Mouse (Mus musculus) heart, adult 2 months (tissue): ENCODE measurements around the gene Ranbp1. TPM values are rescaled to one million over a fixed set of nuclear protein-coding genes. Genes with fewer than 3 reads are reported as not detected.
A peak's percentile ranks its signal among the peaks of the same experiment; 100 is the strongest.

Source experiments
- DNase-seq, 2 experiments: peaks; one replicate each; pipeline ENCODE4 v3.0.0; 2021
- H3K27ac ChIP-seq: fragments of 200-600 bp; 2 replicates; pipeline ENCODE4 v1.8.1; 2022
- H3K27me3 ChIP-seq: fragments of 200-500 bp; 2 replicates; pipeline ENCODE4 v1.6.1; 2012; ENCODE audit warnings: mild to moderate bottlenecking, low read length, inconsistent platforms, mixed read lengths; ENCODE audit not compliant: control insufficient read depth, insufficient read depth
- H3K36me3 ChIP-seq: fragments of 200-500 bp; 2 replicates; pipeline ENCODE4 v1.6.1; 2012; ENCODE audit warnings: low read length, inconsistent platforms; ENCODE audit not compliant: control insufficient read depth, insufficient read depth
- H3K4me1 ChIP-seq: fragments of 200-500 bp; 2 replicates; pipeline ENCODE4 v1.6.1; 2011; ENCODE audit warnings: low read length; ENCODE audit not compliant: control insufficient read depth, insufficient read depth
- H3K4me3 ChIP-seq: fragments of 200-600 bp; 2 replicates; pipeline ENCODE4 v1.8.1; 2022
- H3K79me2 ChIP-seq: fragments of 200-500 bp; replicated peaks from 2 replicates; pipeline ENCODE4 v1.6.1; 2012; ENCODE audit warnings: mild to moderate bottlenecking, inconsistent platforms, low read length, moderate library complexity, mixed read lengths; ENCODE audit not compliant: control insufficient read depth, insufficient read depth
- H3K9ac ChIP-seq: fragments of 200-500 bp; 2 replicates; pipeline ENCODE4 v1.6.1; 2012; ENCODE audit warnings: low read depth, mild to moderate bottlenecking, control low read depth, inconsistent platforms, low read length, mixed read lengths
- CTCF ChIP-seq: fragments of 200-600 bp; IDR thresholded peaks from 2 replicates; pipeline ENCODE4 v1.8.1; 2022; ENCODE audit warnings: antibody characterized with exemption, mild to moderate bottlenecking, moderate library complexity
- EP300 ChIP-seq: fragments of 200-500 bp; IDR thresholded peaks from 2 replicates; pipeline ENCODE4 v1.6.1; 2011; ENCODE audit warnings: low read depth, low read length, control low read depth; ENCODE audit not compliant: insufficient read depth
- POLR2A ChIP-seq: fragments of 200-500 bp; IDR thresholded peaks from 2 replicates; pipeline ENCODE4 v1.6.1; 2011; ENCODE audit warnings: mild to moderate bottlenecking, low read depth, low read length, control low read depth; ENCODE audit not compliant: insufficient read depth
- WGBS: fragments of 180-500 bp; shearing (Covaris S2); methylation state at CpG from one replicate; pipeline ENCODE4 v1.1.7; 2018; 5-methylcytosine and 5-hydroxymethylcytosine counted together
- intact Hi-C: fragments of 180-260 bp; cut with DNase I; formaldehyde crosslinking; loops from one replicate; pipeline ENCODE4 v1.15.1; 2025
- polyA plus RNA-seq: library from polyadenylated mRNA; depleted of rRNA; stranded (reverse); fragments of >200 nt; gene quantifications from 2 replicates; pipeline ENCODE4 v1.2.3, GENCODE M21; 2012
- total RNA-seq, 2 experiments: library from RNA; stranded (reverse); gene quantifications; 2 replicates each; pipeline ENCODE4 v1.2.3; 2021

The Ranbp1 gene
- total and polyA plus RNA-seq, 3 experiments: 25.1 to 41.2 (median 40.1) TPM

- DNase-seq: no peak
- H3K27me3 ChIP-seq: no peaks in the 10 kb centered on the region
- intact Hi-C loops: loop anchor here (10.0 kb wide), 1 partner anchor 307 kb away; the partner anchor contains the start of gene Slc25a1
- no peak overlapping the region; the same call in 1 of the 2 replicates for H3K27ac ChIP-seq
- H3K4me3 ChIP-seq: no peak overlapping the region
- H3K4me1 ChIP-seq: peaks cover 29% of the 10 kb centered on the region
- no peak for TF ChIP-seq CTCF
- no peak for TF ChIP-seq EP300
- no peak for TF ChIP-seq POLR2A
- H3K9ac ChIP-seq: no peak overlapping the region
- peaks cover 4% of the 10 kb centered on the region for H3K79me2 ChIP-seq
- no peaks in the 10 kb centered on the region for H3K36me3 ChIP-seq
- WGBS: 67% methylated on average over 4 of the region's 4 CpGs
These were observed 17.1 kb downstream of the Ranbp1 start for GRCm38 (mm10) chr16:18231451-18231850.

GRCm38 (mm10) chr16:18231047-18231446, 17.5 kb downstream of the Ranbp1 start:
- peak overlapping the region; percentile 85; the same call in 1 of the 2 replicates for H3K27ac ChIP-seq
- no peak overlapping the region for H3K9ac ChIP-seq
- H3K27me3 ChIP-seq: no peaks in the 10 kb centered on the region
- 65% methylated on average over 3 of the region's 3 CpGs for WGBS
- H3K79me2 ChIP-seq: peaks cover 4% of the 10 kb centered on the region
- intact Hi-C loops: loop anchor here (10.0 kb wide), 1 partner anchor 306 kb away; the partner anchor contains the start of gene Slc25a1
- H3K4me3 ChIP-seq: no peak overlapping the region
- peaks cover 29% of the 10 kb centered on the region for H3K4me1 ChIP-seq
- no peaks in the 10 kb centered on the region for H3K36me3 ChIP-seq
- no peak for DNase-seq
- TF ChIP-seq CTCF (no peak), POLR2A (no peak), EP300 (no peak)

GRCm38 (mm10) chr16:18230617-18231016, 17.9 kb downstream of the Ranbp1 start:
- 62% methylated on average over 6 of the region's 6 CpGs for WGBS
- peaks cover 4% of the 10 kb centered on the region for H3K79me2 ChIP-seq
- peaks cover 29% of the 10 kb centered on the region for H3K4me1 ChIP-seq
- TF ChIP-seq CTCF (no peak), EP300 (0 out of 2 replicates have a peak, but pooled peaks have one; percentile 4)
- no peak overlapping the region for H3K9ac ChIP-seq
- no peaks in the 10 kb centered on the region for H3K36me3 ChIP-seq
- no peaks in the 10 kb centered on the region for H3K27me3 ChIP-seq
- H3K27ac ChIP-seq: peak overlapping the region; percentile 85
- intact Hi-C loops: loop anchor here (10.0 kb wide), 1 partner anchor 306 kb away; the partner anchor contains the start of gene Slc25a1
- no peak for DNase-seq
- H3K4me3 ChIP-seq: no peak overlapping the region

DNA sequence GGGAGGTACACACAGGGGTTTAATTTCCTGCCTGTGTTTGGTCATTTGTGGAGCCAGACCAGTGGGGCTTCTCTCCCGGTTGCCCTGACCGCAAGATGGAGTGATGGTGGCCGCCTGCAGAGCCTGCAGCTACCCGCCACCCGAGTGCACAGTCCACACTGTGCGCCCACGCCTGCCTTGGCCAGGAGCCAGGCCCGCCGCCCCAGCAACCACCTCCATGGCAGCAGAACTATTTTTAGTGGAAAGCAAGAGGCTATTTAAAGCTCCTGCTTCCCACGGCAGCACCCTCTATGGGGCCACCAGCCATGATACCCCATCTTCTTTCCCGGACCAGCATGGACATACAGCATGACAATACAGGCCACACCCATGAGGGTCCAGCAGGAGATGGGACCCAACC, 18.9 kb downstream of the Ranbp1 start:
- DNase-seq: peak; percentile 65 to 76
- TF ChIP-seq CTCF (no peak), EP300 (no peak), POLR2A (0 out of 2 replicates have a peak, but pooled peaks have one; percentile 19)
- peaks cover 4% of the 10 kb centered on the region for H3K79me2 ChIP-seq
- peak overlapping the region; percentile 14 for H3K9ac ChIP-seq
- H3K4me1 ChIP-seq: peaks cover 29% of the 10 kb centered on the region
- 16% methylated on average over 11 of the region's 11 CpGs for WGBS
- no peaks in the 10 kb centered on the region for H3K36me3 ChIP-seq
- no peaks in the 10 kb centered on the region for H3K27me3 ChIP-seq
- intact Hi-C loops: loop anchor here (10.0 kb wide), 1 partner anchor 305 kb away; the partner anchor contains the start of gene Slc25a1
- peak overlapping the region; percentile 85 for H3K27ac ChIP-seq
- no peak overlapping the region; the same call in 1 of the 2 replicates for H3K4me3 ChIP-seq

- Histone ChIP-seq H3K4me3 (no peak overlapping the region), H3K27me3 (no peaks in the 10 kb centered on the region), H3K36me3 (no peaks in the 10 kb centered on the region), H3K4me1 (peaks cover 27% of the 10 kb centered on the region), H3K79me2 (peaks cover 4% of the 10 kb centered on the region), H3K27ac (peak overlapping the region; percentile 85), H3K9ac (peak overlapping the region; percentile 21; the same call in 1 of the 2 replicates)
- WGBS: 61% methylated on average over 4 of the region's 4 CpGs
- TF ChIP-seq CTCF (no peak), POLR2A (no peak), EP300 (no peak)
- intact Hi-C loops: no loop called here
- peak in 1 of 2 experiments; percentile 33 for DNase-seq
These were observed 19.7 kb downstream of the Ranbp1 start for GRCm38 (mm10) chr16:18228856-18229255.

DNA sequence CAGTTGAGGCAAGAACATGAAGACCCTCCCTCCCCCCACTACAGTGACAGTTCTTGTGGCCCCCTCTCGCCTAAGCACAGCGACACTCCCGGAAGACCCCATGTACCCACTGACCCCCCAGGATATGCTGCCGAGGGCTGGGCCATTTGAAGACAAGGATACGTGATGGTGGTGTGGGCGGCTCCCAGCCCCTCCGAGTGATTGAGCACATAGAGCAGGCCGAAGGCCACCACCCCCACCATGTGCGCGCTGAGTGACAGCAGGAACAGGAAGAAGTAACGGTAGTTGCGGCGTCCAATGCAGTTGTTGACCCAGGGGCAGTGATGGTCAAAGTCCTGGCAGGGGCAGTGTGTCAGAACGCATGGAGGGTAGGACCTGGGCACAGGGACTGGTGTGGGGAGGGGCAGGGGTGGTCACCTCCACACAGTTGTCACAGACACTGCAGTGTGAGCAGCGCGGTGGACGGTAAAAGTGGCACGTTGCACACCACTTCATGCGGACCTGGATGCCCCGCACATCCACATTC, 20.6 kb downstream of the Ranbp1 start:
- DNase-seq: no peak
- Histone ChIP-seq H3K79me2 (peaks cover 4% of the 10 kb centered on the region), H3K9ac (no peak overlapping the region), H3K4me1 (peaks cover 24% of the 10 kb centered on the region), H3K4me3 (no peak overlapping the region), H3K27ac (no peak overlapping the region), H3K27me3 (no peaks in the 10 kb centered on the region), H3K36me3 (no peaks in the 10 kb centered on the region)
- intact Hi-C loops: no loop called here
- TF ChIP-seq POLR2A (no peak), CTCF (no peak), EP300 (no peak)
- WGBS: 93% methylated on average over 20 of the region's 20 CpGs
